Mouse (Mus musculus) small intestine, adult 2 months (tissue): Measurements from ENCODE around the gene Rtn2.

ENCODE experiments used
- CTCF ChIP-seq: fragments of 200-500 bp; IDR thresholded peaks from 2 replicates; pipeline ENCODE4 v1.5.1; 2012; ENCODE audit warnings: low read depth, mild to moderate bottlenecking, control low read depth, inconsistent platforms, low read length, moderate library complexity, mixed read lengths; ENCODE audit not compliant: insufficient replicate concordance, insufficient read length; ENCODE audit errors: extremely low read depth
- POLR2A ChIP-seq: fragments of 200-500 bp; IDR thresholded peaks from 2 replicates; pipeline ENCODE4 v1.6.1; 2012; ENCODE audit warnings: low read depth, mild to moderate bottlenecking, control low read depth, inconsistent platforms, low read length, moderate library complexity

- no peak for TF ChIP-seq POLR2A
- TF ChIP-seq CTCF: no peak
These were observed at the start of gene Rtn2 for GRCm38 (mm10) chr7:19282385-19282784.
